Mouse (Mus musculus) hindbrain, embryonic 15.5 days (tissue): ENCODE measurements around the gene Camk2d. TPM values are rescaled to one million over a fixed set of nuclear protein-coding genes. Genes with fewer than 3 reads are reported as not detected.
A peak's percentile ranks its signal among the peaks of the same experiment; 100 is the strongest.

Experiments used
- ATAC-seq: fragments of 200-750 bp; cut with Nextera tagmentation; 2 replicates; pipeline ENCODE4 v1.8.0; 2017; ENCODE audit warnings: low read depth, moderate number of reproducible peaks, moderate TSS enrichment; ENCODE audit not compliant: low FRiP score
- H3K27ac ChIP-seq: fragments of 300-500 bp; sonication (generic); replicated peaks from 2 replicates; pipeline ENCODE4 v1.5.1; 2015; ENCODE audit warnings: mild to moderate bottlenecking, inconsistent platforms
- H3K27me3 ChIP-seq: fragments of 300-500 bp; sonication (generic); 2 replicates; pipeline ENCODE4 v1.6.1; 2015; ENCODE audit warnings: control low read depth, inconsistent platforms
- H3K36me3 ChIP-seq: fragments of 300-500 bp; sonication (generic); 2 replicates; pipeline ENCODE4 v1.6.1; 2015; ENCODE audit warnings: control low read depth, inconsistent platforms
- H3K4me1 ChIP-seq: fragments of 300-500 bp; sonication (generic); replicated peaks from 2 replicates; pipeline ENCODE4 v1.6.1; 2015; ENCODE audit warnings: control low read depth, inconsistent platforms
- H3K4me2 ChIP-seq: fragments of 300-500 bp; sonication (generic); 2 replicates; pipeline ENCODE4 v1.6.1; 2015; ENCODE audit warnings: moderate library complexity, mild to moderate bottlenecking, inconsistent platforms
- H3K4me3 ChIP-seq: fragments of 300-500 bp; sonication (generic); 2 replicates; pipeline ENCODE4 v1.5.1; 2015; ENCODE audit warnings: mild to moderate bottlenecking, inconsistent platforms
- H3K9ac ChIP-seq: fragments of 300-500 bp; sonication (generic); 2 replicates; pipeline ENCODE4 v1.6.1; 2015; ENCODE audit warnings: inconsistent platforms
- H3K9me3 ChIP-seq: fragments of 300-500 bp; sonication (generic); 2 replicates; pipeline ENCODE4 v1.6.1; 2016; ENCODE audit warnings: control low read depth, inconsistent platforms
- WGBS: fragments of 180-500 bp; shearing (Covaris S2); methylation state at CpG from one replicate; pipeline ENCODE4 v1.1.7; 2015; 5-methylcytosine and 5-hydroxymethylcytosine counted together
- polyA plus RNA-seq: library from polyadenylated mRNA; unstranded; fragments of >200 nt; fragmentation: Nextera tagmentation; extraction: Ambion mirVana; gene quantifications from 2 replicates; pipeline ENCODE4 v1.2.1, GENCODE M21; 2015

Camk2d gene
- polyA plus RNA-seq, 1 experiment from 2014 or later = 85.4 TPM

- 70% methylated on average over 10 of the region's 10 CpGs for WGBS
- no peak overlapping the region for H3K9ac ChIP-seq
- no peaks in the 10 kb centered on the region for H3K27me3 ChIP-seq
- no peaks in the 10 kb centered on the region for H3K36me3 ChIP-seq
- ATAC-seq = no peak
- no peaks in the 10 kb centered on the region for H3K9me3 ChIP-seq
- no peak overlapping the region for H3K27ac ChIP-seq
- no peaks in the 10 kb centered on the region; the same call in 1 of the 2 replicates for H3K4me1 ChIP-seq
- H3K4me3 ChIP-seq = no peak overlapping the region
- H3K4me2 ChIP-seq = no peak overlapping the region
Measured at GRCm38 (mm10) chr3:126658791-126659190, 62.7 kb downstream of the Camk2d start.

- no peak overlapping the region for H3K4me3 ChIP-seq
- no peaks in the 10 kb centered on the region for H3K36me3 ChIP-seq
- no peak for ATAC-seq
- H3K4me1 ChIP-seq = no peaks in the 10 kb centered on the region; the same call in 1 of the 2 replicates
- H3K9me3 ChIP-seq = no peaks in the 10 kb centered on the region
- no peak overlapping the region for H3K27ac ChIP-seq
- H3K27me3 ChIP-seq = no peaks in the 10 kb centered on the region
- 88% methylated on average over 8 of the region's 8 CpGs for WGBS
- H3K9ac ChIP-seq = no peak overlapping the region
- no peak overlapping the region for H3K4me2 ChIP-seq
Measured at GRCm38 (mm10) chr3:126659235-126659634, 63.1 kb downstream of the Camk2d start.

- no peaks in the 10 kb centered on the region for H3K27me3 ChIP-seq
- H3K4me1 ChIP-seq = no peaks in the 10 kb centered on the region; the same call in 1 of the 2 replicates
- no peak overlapping the region for H3K4me3 ChIP-seq
- H3K27ac ChIP-seq = no peak overlapping the region
- no peak overlapping the region for H3K9ac ChIP-seq
- 82% methylated on average over 8 of the region's 8 CpGs for WGBS
- no peak overlapping the region for H3K4me2 ChIP-seq
- no peak for ATAC-seq
- no peaks in the 10 kb centered on the region for H3K9me3 ChIP-seq
- no peaks in the 10 kb centered on the region for H3K36me3 ChIP-seq
Measured at GRCm38 (mm10) chr3:126659832-126660564, 63.9 kb downstream of the Camk2d start.

GRCm38 (mm10) chr3:126660575-126660974 is 64.5 kb downstream of the Camk2d start:
- 87% methylated on average over 2 of the region's 2 CpGs for WGBS

GRCm38 (mm10) chr3:126660986-126661385 is 64.9 kb downstream of the Camk2d start:
- no peak overlapping the region for H3K9ac ChIP-seq
- H3K27me3 ChIP-seq = no peaks in the 10 kb centered on the region
- no peaks in the 10 kb centered on the region; the same call in 1 of the 2 replicates for H3K4me1 ChIP-seq
- H3K4me2 ChIP-seq = no peak overlapping the region
- ATAC-seq = no peak
- H3K4me3 ChIP-seq = no peak overlapping the region
- H3K27ac ChIP-seq = no peak overlapping the region
- H3K36me3 ChIP-seq = no peaks in the 10 kb centered on the region
- H3K9me3 ChIP-seq = no peaks in the 10 kb centered on the region
- WGBS = 91% methylated on average over 6 of the region's 6 CpGs

More at GRCm38 (mm10) chr3:126660575-126660974, 64.5 kb downstream of the Camk2d start:
- ATAC-seq = no peak
- Histone ChIP-seq H3K9me3 (no peaks in the 10 kb centered on the region), H3K9ac (no peak overlapping the region), H3K4me2 (no peak overlapping the region), H3K4me1 (no peaks in the 10 kb centered on the region; the same call in 1 of the 2 replicates), H3K27ac (no peak overlapping the region), H3K4me3 (no peak overlapping the region), H3K27me3 (no peaks in the 10 kb centered on the region), H3K36me3 (no peaks in the 10 kb centered on the region)

GRCm38 (mm10) chr3:126661920-126662319 is 65.8 kb downstream of the Camk2d start:
- H3K4me3 ChIP-seq = no peak overlapping the region
- no peak overlapping the region for H3K4me2 ChIP-seq
- no peak overlapping the region for H3K9ac ChIP-seq
- H3K27me3 ChIP-seq = no peaks in the 10 kb centered on the region
- H3K9me3 ChIP-seq = no peaks in the 10 kb centered on the region
- H3K36me3 ChIP-seq = no peaks in the 10 kb centered on the region
- peaks cover under 1% of the 10 kb centered on the region; the same call in 1 of the 2 replicates for H3K4me1 ChIP-seq
- ATAC-seq = no peak
- WGBS = 96% methylated on average over 3 of the region's 3 CpGs
- no peak overlapping the region for H3K27ac ChIP-seq

GRCm38 (mm10) chr3:126663436-126663835 is 67.3 kb downstream of the Camk2d start:
- 76% methylated on average over 5 of the region's 5 CpGs for WGBS
- Histone ChIP-seq H3K9ac (no peak overlapping the region), H3K36me3 (no peaks in the 10 kb centered on the region), H3K27me3 (no peaks in the 10 kb centered on the region), H3K4me1 (peaks cover 16% of the 10 kb centered on the region), H3K4me2 (no peak overlapping the region), H3K27ac (no peak overlapping the region), H3K9me3 (no peaks in the 10 kb centered on the region), H3K4me3 (no peak overlapping the region)
- ATAC-seq = no peak

- no peak for ATAC-seq
- no peak overlapping the region for H3K4me3 ChIP-seq
- WGBS = 84% methylated on average over 1 of the region's 1 CpGs
Measured at GRCm38 (mm10) chr3:126665866-126666265, 69.8 kb downstream of the Camk2d start.

GRCm38 (mm10) chr3:126667019-126667418 is 70.9 kb downstream of the Camk2d start:
- Histone ChIP-seq H3K4me2 (no peak overlapping the region), H3K36me3 (no peaks in the 10 kb centered on the region), H3K4me3 (no peak overlapping the region), H3K4me1 (peaks cover 34% of the 10 kb centered on the region), H3K27me3 (no peaks in the 10 kb centered on the region), H3K9me3 (no peaks in the 10 kb centered on the region), H3K9ac (no peak overlapping the region), H3K27ac (peak overlapping the region; percentile 54; the same call in 1 of the 2 replicates)
- 95% methylated on average over 11 of the region's 11 CpGs for WGBS
- ATAC-seq = 0 out of 2 replicates have a peak, but pooled peaks have one; percentile 8

More at GRCm38 (mm10) chr3:126665866-126666265, 69.8 kb downstream of the Camk2d start:
- H3K27me3 ChIP-seq = no peaks in the 10 kb centered on the region
- no peak overlapping the region for H3K9ac ChIP-seq
- no peaks in the 10 kb centered on the region for H3K36me3 ChIP-seq
- no peaks in the 10 kb centered on the region for H3K9me3 ChIP-seq
- peaks cover 29% of the 10 kb centered on the region for H3K4me1 ChIP-seq
- H3K27ac ChIP-seq = no peak overlapping the region
- H3K4me2 ChIP-seq = no peak overlapping the region

- H3K36me3 ChIP-seq = no peaks in the 10 kb centered on the region
- H3K4me1 ChIP-seq = peaks cover 34% of the 10 kb centered on the region
- no peak overlapping the region for H3K4me2 ChIP-seq
- H3K4me3 ChIP-seq = no peak overlapping the region
- H3K9me3 ChIP-seq = no peaks in the 10 kb centered on the region
- H3K27me3 ChIP-seq = no peaks in the 10 kb centered on the region
- no peak overlapping the region for H3K9ac ChIP-seq
- H3K27ac ChIP-seq = peak overlapping the region; percentile 54
- peak; percentile 78 for ATAC-seq
- WGBS = 51% methylated on average over 7 of the region's 7 CpGs
Measured at GRCm38 (mm10) chr3:126667451-126667850, 71.3 kb downstream of the Camk2d start.

- H3K4me1 ChIP-seq = peaks cover 34% of the 10 kb centered on the region
- no peak overlapping the region for H3K4me2 ChIP-seq
- H3K27ac ChIP-seq = peak overlapping the region; percentile 54; the same call in 1 of the 2 replicates
- no peak overlapping the region for H3K4me3 ChIP-seq
- no peaks in the 10 kb centered on the region for H3K9me3 ChIP-seq
- no peaks in the 10 kb centered on the region for H3K27me3 ChIP-seq
- H3K9ac ChIP-seq = no peak overlapping the region
- WGBS = 45% methylated on average over 3 of the region's 3 CpGs
- peak; percentile 76; the same call in 1 of the 2 replicates for ATAC-seq
- no peaks in the 10 kb centered on the region for H3K36me3 ChIP-seq
Measured at GRCm38 (mm10) chr3:126668123-126668522, 72.0 kb downstream of the Camk2d start.

GRCm38 (mm10) chr3:126668692-126669091 is 72.6 kb downstream of the Camk2d start:
- Histone ChIP-seq H3K9me3 (no peaks in the 10 kb centered on the region), H3K9ac (no peak overlapping the region), H3K4me3 (no peak overlapping the region), H3K36me3 (no peaks in the 10 kb centered on the region), H3K4me1 (peaks cover 34% of the 10 kb centered on the region), H3K27me3 (no peaks in the 10 kb centered on the region), H3K4me2 (no peak overlapping the region), H3K27ac (peak overlapping the region; percentile 54; the same call in 1 of the 2 replicates)
- WGBS = 52% methylated on average over 10 of the region's 10 CpGs
- ATAC-seq = no peak
